Mouse (Mus musculus) ES-Bruce4 (cell line): Measurements from ENCODE around the gene Pnmt.

ENCODE experiments used
- CTCF ChIP-seq: IDR thresholded peaks from one replicate; pipeline ENCODE4 v1.8.1; 2011; ENCODE audit warnings: low read depth, low read length
- EP300 ChIP-seq: IDR thresholded peaks from 2 replicates; pipeline ENCODE4 v1.6.1; 2011; ENCODE audit warnings: low read depth, low read length; ENCODE audit not compliant: insufficient read depth

DNA sequence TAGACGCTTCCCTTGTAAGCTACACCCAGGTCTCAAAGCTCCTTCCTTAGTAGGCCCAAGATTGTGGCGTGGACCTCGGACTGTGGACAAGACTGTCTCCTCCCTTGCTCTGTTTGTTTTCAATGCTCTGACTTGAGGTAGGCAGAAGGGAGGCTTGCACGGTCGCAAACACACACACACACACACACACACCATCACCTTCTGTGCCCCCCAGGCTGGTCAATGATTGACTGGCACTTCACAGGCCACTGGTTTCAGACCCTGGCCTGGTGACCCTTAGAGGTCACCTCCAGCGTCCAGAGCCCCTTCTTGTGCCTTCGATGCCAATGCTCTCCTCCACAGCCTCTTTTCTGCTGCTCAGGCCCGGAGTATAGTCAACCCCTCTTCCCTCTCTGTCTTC lies 22.6 kb downstream of the Pnmt start:
- no peak for TF ChIP-seq EP300
- TF ChIP-seq CTCF: no peak
